Mouse (Mus musculus): ENCODE data around the gene Hsd17b1. TPM values are rescaled to one million over a fixed set of nuclear protein-coding genes. Genes with fewer than 3 reads are reported as not detected.

Gene Hsd17b1
- polyA plus RNA-seq, 2 experiments = 0.08 to 0.19 TPM

- H3K4me3 ChIP-seq (ENCODE audit: insufficient read depth in 1 of 2, low read depth in 2 of 2, low read length in 2 of 2) = no peak overlapping the region
- no peak overlapping the region for H3K4me2 ChIP-seq (ENCODE audit: low read depth)
- peaks cover 53% of the 10 kb centered on the region for H3K36me3 ChIP-seq (replicated peaks; ENCODE audit: control insufficient read depth, insufficient read depth, low read depth)
- H3K27me3 ChIP-seq (ENCODE audit: control insufficient read depth, insufficient read depth, low read length) = no peaks in the 10 kb centered on the region
- H3K9me3 ChIP-seq (ENCODE audit: control insufficient read depth, low read length) = no peaks in the 10 kb centered on the region
- WGBS (ENCODE audit: insufficient replicate concordance) = 62% methylated on average over 5 of the region's 5 CpGs
- TF ChIP-seq CTCF (IDR thresholded peaks at IDR 0.05; ENCODE audit: low read depth) (no peak), EP300 (IDR thresholded peaks at IDR 0.05; ENCODE audit: low read depth) (no peak)
- no peak for DNase-seq (ENCODE audit: low read depth in 3 of 3, low spot score in 3 of 3)
- H3K9ac ChIP-seq (replicated peaks) = no peak overlapping the region
- H3K4me1 ChIP-seq (replicated peaks; ENCODE audit: control insufficient read depth in 2 of 2, insufficient read depth in 2 of 2, low read length in 1 of 2) = peaks cover 10 to 22% of the 10 kb centered on the region in 2 experiments
- ATAC-seq (ENCODE audit: insufficient read depth) = no peak
- H3K27ac ChIP-seq = no peak overlapping the region
Observed at GRCm38 (mm10) chr11:101058726-101059125, 19.5 kb upstream of the Hsd17b1 start.

GRCm38 (mm10) chr11:101059473-101059872, 18.7 kb upstream of the Hsd17b1 start:
- Histone ChIP-seq H3K9ac (replicated peaks) (no peak overlapping the region), H3K4me3 (ENCODE audit: insufficient read depth in 1 of 2, low read depth in 2 of 2, low read length in 2 of 2) (no peak overlapping the region), H3K36me3 (replicated peaks; ENCODE audit: control insufficient read depth, insufficient read depth, low read depth) (peaks cover 50% of the 10 kb centered on the region), H3K9me3 (ENCODE audit: control insufficient read depth, low read length) (no peaks in the 10 kb centered on the region), H3K4me1 (replicated peaks; ENCODE audit: control insufficient read depth in 2 of 2, insufficient read depth in 2 of 2, low read length in 1 of 2) (peaks cover 16 to 30% of the 10 kb centered on the region in 2 experiments), H3K27me3 (ENCODE audit: control insufficient read depth, insufficient read depth, low read length) (no peaks in the 10 kb centered on the region), H3K4me2 (ENCODE audit: low read depth) (no peak overlapping the region), H3K27ac (no peak overlapping the region)
- DNase-seq (ENCODE audit: low read depth in 3 of 3, low spot score in 3 of 3) = no peak
- no peak for TF ChIP-seq CTCF (IDR thresholded peaks at IDR 0.05; ENCODE audit: low read depth)
- TF ChIP-seq EP300 (IDR thresholded peaks at IDR 0.05; ENCODE audit: low read depth) = no peak
- 84% methylated on average over 10 of the region's 10 CpGs for WGBS (ENCODE audit: insufficient replicate concordance)
- ATAC-seq (ENCODE audit: insufficient read depth) = no peak

GRCm38 (mm10) chr11:101060126-101060525, 18.1 kb upstream of the Hsd17b1 start:
- 78% methylated on average over 8 of the region's 8 CpGs for WGBS (ENCODE audit: insufficient replicate concordance)
- Histone ChIP-seq H3K9me3 (ENCODE audit: control insufficient read depth, low read length) (no peaks in the 10 kb centered on the region), H3K36me3 (replicated peaks; ENCODE audit: control insufficient read depth, insufficient read depth, low read depth) (peaks cover 50% of the 10 kb centered on the region), H3K4me1 (replicated peaks; ENCODE audit: control insufficient read depth in 2 of 2, insufficient read depth in 2 of 2, low read length in 1 of 2) (peaks cover 23 to 36% of the 10 kb centered on the region in 2 experiments), H3K27ac (no peak overlapping the region), H3K4me3 (ENCODE audit: insufficient read depth in 1 of 2, low read depth in 2 of 2, low read length in 2 of 2) (no peak overlapping the region), H3K9ac (replicated peaks) (no peak overlapping the region), H3K27me3 (ENCODE audit: control insufficient read depth, insufficient read depth, low read length) (no peaks in the 10 kb centered on the region), H3K4me2 (ENCODE audit: low read depth) (no peak overlapping the region)
- DNase-seq (ENCODE audit: low read depth in 3 of 3, low spot score in 3 of 3) = no peak
- TF ChIP-seq CTCF (IDR thresholded peaks at IDR 0.05; ENCODE audit: low read depth) = no peak
- TF ChIP-seq EP300 (IDR thresholded peaks at IDR 0.05; ENCODE audit: low read depth) = no peak
- ATAC-seq (ENCODE audit: insufficient read depth) = no peak

DNA sequence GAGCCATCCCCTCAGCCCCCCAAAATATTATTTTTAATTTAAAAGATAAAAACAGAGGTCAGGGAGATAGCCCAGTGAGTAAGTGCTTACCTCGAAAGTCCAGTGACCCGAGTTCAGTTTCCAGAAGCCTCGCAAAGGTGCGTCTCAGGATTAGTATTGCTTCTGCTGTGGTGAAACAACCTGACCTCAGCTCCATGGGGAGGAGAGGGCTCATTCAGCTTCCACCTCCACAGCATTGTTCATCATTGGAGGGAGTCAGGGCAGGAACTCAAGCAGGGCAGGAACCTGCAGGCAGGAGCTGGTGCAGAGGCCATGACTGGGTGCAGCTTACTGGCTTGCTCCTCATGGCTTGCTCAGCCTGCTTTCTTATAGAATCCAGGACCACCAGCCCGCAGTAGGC, 17.2 kb upstream of the Hsd17b1 start:
- TF ChIP-seq CTCF (IDR thresholded peaks at IDR 0.05; ENCODE audit: low read depth) (no peak), EP300 (IDR thresholded peaks at IDR 0.05; ENCODE audit: low read depth) (no peak)
- DNase-seq (ENCODE audit: low read depth in 3 of 3, low spot score in 3 of 3) (no peak), ATAC-seq (ENCODE audit: insufficient read depth) (no peak)
- Histone ChIP-seq H3K4me1 (replicated peaks; ENCODE audit: control insufficient read depth in 2 of 2, insufficient read depth in 2 of 2, low read length in 1 of 2) (peaks cover 27 to 40% of the 10 kb centered on the region in 2 experiments), H3K4me2 (ENCODE audit: low read depth) (no peak overlapping the region), H3K36me3 (replicated peaks; ENCODE audit: control insufficient read depth, insufficient read depth, low read depth) (peaks cover 43% of the 10 kb centered on the region), H3K27ac (no peak overlapping the region), H3K9me3 (ENCODE audit: control insufficient read depth, low read length) (no peaks in the 10 kb centered on the region), H3K4me3 (ENCODE audit: insufficient read depth in 1 of 2, low read depth in 2 of 2, low read length in 2 of 2) (no peak overlapping the region), H3K9ac (replicated peaks) (no peak overlapping the region), H3K27me3 (ENCODE audit: control insufficient read depth, insufficient read depth, low read length) (no peaks in the 10 kb centered on the region)
- WGBS (ENCODE audit: insufficient replicate concordance) = 87% methylated on average over 5 of the region's 5 CpGs

DNA sequence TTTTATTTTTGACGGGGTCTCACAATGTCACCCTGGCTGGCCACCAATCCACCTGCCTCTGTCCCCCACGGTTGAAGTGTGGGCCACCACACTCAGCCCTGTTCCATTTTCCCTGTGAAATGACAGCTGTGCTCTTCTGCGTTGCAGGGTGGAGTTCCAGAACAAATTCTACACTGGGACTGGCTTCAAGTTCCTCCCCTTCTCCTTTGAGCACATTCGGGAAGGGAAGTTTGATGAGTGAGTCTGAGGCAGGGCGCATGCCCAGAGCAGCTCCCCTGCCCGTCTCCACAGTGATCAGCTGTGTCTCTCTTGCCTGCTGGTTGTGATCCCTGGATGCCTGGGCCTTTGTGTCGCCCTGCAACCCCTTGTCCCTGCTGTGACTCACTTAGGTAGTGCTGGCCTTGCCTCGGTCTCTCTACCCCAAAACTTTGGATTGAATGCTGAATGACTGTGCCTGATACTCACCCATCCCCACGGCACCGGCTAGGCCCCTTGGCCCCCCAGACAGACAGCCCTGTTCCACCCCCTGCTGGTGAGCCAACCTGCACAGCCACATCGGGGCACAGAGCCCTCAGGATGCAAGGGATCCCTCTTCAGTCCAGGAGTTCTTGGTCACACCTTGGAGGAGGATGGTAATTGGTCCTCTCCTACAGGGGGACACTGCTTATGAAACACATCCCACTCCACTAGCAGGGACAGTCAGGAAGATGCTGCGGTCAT, 15.9 kb upstream of the Hsd17b1 start:
- Histone ChIP-seq H3K9me3 (ENCODE audit: control insufficient read depth, low read length) (no peaks in the 10 kb centered on the region), H3K9ac (replicated peaks) (no peak overlapping the region; the same call in 1 of the 2 replicates), H3K27ac (peak overlapping the region; percentile 97), H3K27me3 (ENCODE audit: control insufficient read depth, insufficient read depth, low read length) (no peaks in the 10 kb centered on the region), H3K4me2 (ENCODE audit: low read depth) (peak overlapping the region; percentile 65; the same call in 1 of the 2 replicates), H3K36me3 (replicated peaks; ENCODE audit: control insufficient read depth, insufficient read depth, low read depth) (peaks cover 31% of the 10 kb centered on the region), H3K4me3 (ENCODE audit: insufficient read depth in 1 of 2, low read depth in 2 of 2, low read length in 2 of 2) (no peak overlapping the region), H3K4me1 (replicated peaks; ENCODE audit: control insufficient read depth in 2 of 2, insufficient read depth in 2 of 2, low read length in 1 of 2) (peaks cover 32 to 49% of the 10 kb centered on the region in 2 experiments)
- DNase-seq (ENCODE audit: low read depth in 3 of 3, low spot score in 3 of 3) (no peak), ATAC-seq (ENCODE audit: insufficient read depth) (no peak)
- peak; percentile 58 for TF ChIP-seq CTCF (IDR thresholded peaks at IDR 0.05; ENCODE audit: low read depth)
- TF ChIP-seq EP300 (IDR thresholded peaks at IDR 0.05; ENCODE audit: low read depth) = no peak
- 73% methylated on average over 12 of the region's 12 CpGs for WGBS (ENCODE audit: insufficient replicate concordance)
